Mouse (Mus musculus) hindbrain, postnatal 0 days (tissue): ENCODE measurements at regions not wholly inside any gene's neighbourhood (a gene's known extent, or its start where the extent isn't known, plus 50 kb on each side); places are given as distances from the start of the nearest gene placed in this dataset.

Experiments used
- ATAC-seq: fragments of 200-750 bp; cut with Nextera tagmentation; 2 replicates; pipeline ENCODE4 v1.8.0; 2017; ENCODE audit warnings: mild to moderate bottlenecking, moderate TSS enrichment, moderate library complexity
- DNase-seq: peaks from one replicate; pipeline ENCODE4 v3.0.0-alpha.2; 2015; ENCODE audit warnings: low spot score
- H3K27ac ChIP-seq: fragments of 300-500 bp; sonication (generic); 2 replicates; pipeline ENCODE4 v1.5.1; 2014; ENCODE audit warnings: mild to moderate bottlenecking
- H3K27me3 ChIP-seq: fragments of 300-500 bp; sonication (generic); 2 replicates; pipeline ENCODE4 v1.6.1; 2014; ENCODE audit warnings: low read length, mixed read lengths; ENCODE audit not compliant: insufficient read depth
- H3K36me3 ChIP-seq: fragments of 300-500 bp; sonication (generic); 2 replicates; pipeline ENCODE4 v1.6.1; 2014; ENCODE audit warnings: low read length, mixed read lengths; ENCODE audit not compliant: insufficient read depth
- H3K4me1 ChIP-seq: fragments of 300-500 bp; sonication (generic); 2 replicates; pipeline ENCODE4 v1.6.1; 2014; ENCODE audit warnings: antibody characterized with exemption, low read length, mixed read lengths; ENCODE audit not compliant: insufficient read depth
- H3K4me2 ChIP-seq: fragments of 300-500 bp; sonication (generic); 2 replicates; pipeline ENCODE4 v1.6.1; 2014; ENCODE audit warnings: low read depth, mild to moderate bottlenecking, low read length, moderate library complexity, mixed read lengths
- H3K4me3 ChIP-seq: fragments of 300-500 bp; sonication (generic); 2 replicates; pipeline ENCODE4 v1.5.1; 2014; ENCODE audit warnings: low read length
- H3K9ac ChIP-seq: fragments of 300-500 bp; sonication (generic); replicated peaks from 2 replicates; pipeline ENCODE4 v1.6.1; 2014; ENCODE audit warnings: mild to moderate bottlenecking, low read length, moderate library complexity, mixed read lengths
- H3K9me3 ChIP-seq: fragments of 300-500 bp; sonication (generic); 2 replicates; pipeline ENCODE4 v1.6.1; 2016; ENCODE audit warnings: low read length, mixed read lengths
- CTCF ChIP-seq: IDR thresholded peaks from 2 replicates; pipeline ENCODE4 v1.5.1; 2016; ENCODE audit warnings: antibody characterized with exemption, control low read depth, low read depth
- WGBS: fragments of 180-500 bp; shearing (Covaris S2); extraction: QIAGEN DNeasy Blood & Tissue Kit; methylation state at CpG from one replicate; pipeline ENCODE4 v1.1.7; 2014; 5-methylcytosine and 5-hydroxymethylcytosine counted together

DNA sequence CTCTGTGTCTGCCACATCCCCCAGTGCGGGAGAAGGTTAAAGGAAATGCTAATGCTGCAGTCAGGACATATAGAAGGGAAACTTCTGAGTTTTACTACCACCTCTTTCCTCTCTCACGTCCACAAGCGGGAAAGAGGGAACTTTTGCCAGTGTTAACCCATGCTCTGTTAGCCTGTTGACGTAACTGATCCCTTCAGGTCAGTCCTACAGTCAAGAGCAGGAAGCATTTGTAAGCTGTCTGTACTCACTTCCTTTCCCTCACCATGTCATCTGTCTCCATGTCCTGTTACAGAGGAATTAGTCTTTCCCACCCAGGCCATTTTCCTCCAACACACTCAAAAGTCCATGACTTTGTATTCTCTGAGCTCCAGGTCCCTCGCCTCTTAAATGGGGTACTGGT lies 62.5 kb upstream of the 1700025G04Rik start:
- ATAC-seq (no peak), DNase-seq (no peak)
- Histone ChIP-seq H3K9ac (no peak overlapping the region), H3K4me3 (no peak overlapping the region), H3K4me1 (no peaks in the 10 kb centered on the region), H3K36me3 (no peaks in the 10 kb centered on the region), H3K27ac (no peak overlapping the region), H3K27me3 (no peaks in the 10 kb centered on the region), H3K9me3 (no peaks in the 10 kb centered on the region), H3K4me2 (no peak overlapping the region)
- TF ChIP-seq CTCF = no peak
- 87% methylated on average over 5 of the region's 5 CpGs for WGBS

DNA sequence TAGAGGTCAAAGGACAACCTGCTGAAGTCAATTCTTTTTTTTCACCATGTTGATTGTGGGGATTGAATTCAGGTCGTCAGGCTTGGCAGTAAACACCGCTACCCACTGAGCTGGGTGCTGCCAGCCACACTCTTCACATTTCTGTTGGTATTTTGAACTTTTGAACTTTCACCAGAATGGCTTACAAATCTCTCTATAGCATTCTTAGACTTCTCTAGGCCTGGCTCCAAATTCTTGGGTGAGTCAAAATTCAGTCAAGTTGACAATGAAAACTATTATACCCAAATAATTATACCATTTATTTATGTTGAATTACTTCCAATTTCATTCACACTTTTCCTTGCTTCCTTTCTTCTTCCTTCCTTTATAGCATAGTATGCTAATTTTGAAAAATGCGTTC lies 58.8 kb upstream of the 1700025G04Rik start:
- DNase-seq (no peak), ATAC-seq (no peak)
- no peak overlapping the region for H3K4me3 ChIP-seq
- H3K4me1 ChIP-seq = no peaks in the 10 kb centered on the region
- H3K36me3 ChIP-seq = no peaks in the 10 kb centered on the region
- H3K4me2 ChIP-seq = no peak overlapping the region
- H3K9ac ChIP-seq = no peak overlapping the region
- no peak overlapping the region for H3K27ac ChIP-seq
- TF ChIP-seq CTCF = no peak
- no peaks in the 10 kb centered on the region for H3K27me3 ChIP-seq
- WGBS = 67% methylated on average over 3 of the region's 3 CpGs
- no peaks in the 10 kb centered on the region for H3K9me3 ChIP-seq

- Histone ChIP-seq H3K9me3 (no peaks in the 10 kb centered on the region), H3K9ac (no peak overlapping the region), H3K36me3 (no peaks in the 10 kb centered on the region), H3K4me2 (no peak overlapping the region), H3K27ac (no peak overlapping the region), H3K27me3 (no peaks in the 10 kb centered on the region), H3K4me1 (no peaks in the 10 kb centered on the region), H3K4me3 (no peak overlapping the region)
- ATAC-seq (no peak), DNase-seq (no peak)
- no peak for TF ChIP-seq CTCF
- 85% methylated on average over 5 of the region's 5 CpGs for WGBS
These were observed 50.2 kb upstream of the 1700025G04Rik start for GRCm38 (mm10) chr1:152140175-152140574.
